Mouse (Mus musculus) forebrain, embryonic 13.5 days (tissue): ENCODE measurements around the gene Prpf8. TPM values are rescaled to one million over a fixed set of nuclear protein-coding genes. Genes with fewer than 3 reads are reported as not detected.

ENCODE experiments used
- ATAC-seq: fragments of 200-750 bp; cut with Nextera tagmentation; 2 replicates; pipeline ENCODE4 v1.8.0; 2017
- H3K27ac ChIP-seq: fragments of 300-500 bp; sonication (generic); 2 replicates; pipeline ENCODE4 v1.5.1; 2015; ENCODE audit warnings: inconsistent platforms, mild to moderate bottlenecking, moderate library complexity
- H3K27me3 ChIP-seq: fragments of 300-500 bp; sonication (generic); 2 replicates; pipeline ENCODE4 v1.6.1; 2015; ENCODE audit warnings: mild to moderate bottlenecking, inconsistent platforms
- H3K36me3 ChIP-seq: fragments of 300-500 bp; sonication (generic); 2 replicates; pipeline ENCODE4 v1.6.1; 2015; ENCODE audit warnings: mild to moderate bottlenecking, inconsistent platforms; ENCODE audit not compliant: poor library complexity, severe bottlenecking
- H3K4me1 ChIP-seq: fragments of 300-500 bp; sonication (generic); 2 replicates; pipeline ENCODE4 v1.6.1; 2015; ENCODE audit warnings: inconsistent platforms
- H3K4me2 ChIP-seq: fragments of 300-500 bp; sonication (generic); 2 replicates; pipeline ENCODE4 v1.6.1; 2015; ENCODE audit warnings: inconsistent platforms, mild to moderate bottlenecking, moderate library complexity
- H3K4me3 ChIP-seq: fragments of 300-500 bp; sonication (generic); 2 replicates; pipeline ENCODE4 v1.5.1; 2015; ENCODE audit warnings: mild to moderate bottlenecking, inconsistent platforms
- H3K9ac ChIP-seq: fragments of 300-500 bp; sonication (generic); 2 replicates; pipeline ENCODE4 v1.6.1; 2015; ENCODE audit warnings: mild to moderate bottlenecking, inconsistent platforms
- H3K9me3 ChIP-seq: fragments of 300-500 bp; sonication (generic); replicated peaks from 2 replicates; pipeline ENCODE4 v1.6.1; 2016; ENCODE audit warnings: inconsistent platforms
- WGBS: fragments of 180-500 bp; shearing (Covaris S2); methylation state at CpG from one replicate; pipeline ENCODE4 v1.1.7; 2015; 5-methylcytosine and 5-hydroxymethylcytosine counted together
- polyA plus RNA-seq: library from polyadenylated mRNA; unstranded; fragments of >200 nt; fragmentation: Nextera tagmentation; extraction: Ambion mirVana; gene quantifications from 2 replicates; pipeline ENCODE4 v1.2.1, GENCODE M21; 2015

Prpf8 gene
- polyA plus RNA-seq, 1 experiment from 2014 or later, result 56.3 TPM

GRCm38 (mm10) chr11:75530845-75531373 is 44.3 kb downstream of the Prpf8 start:
- peak; percentile 29 for ATAC-seq
- Histone ChIP-seq H3K27me3 (no peaks in the 10 kb centered on the region), H3K4me3 (peak overlapping the region; percentile 72), H3K9me3 (no peaks in the 10 kb centered on the region), H3K27ac (peak overlapping the region; percentile 97), H3K4me1 (peaks cover 27% of the 10 kb centered on the region), H3K4me2 (peak overlapping the region; percentile 98), H3K36me3 (no peaks in the 10 kb centered on the region), H3K9ac (peak overlapping the region; percentile 94)
- WGBS, result under 1% methylated on average over 30 of the region's 31 CpGs

GRCm38 (mm10) chr11:75531469-75532242 is 45.0 kb downstream of the Prpf8 start, which contains the start of gene Slc43a2:
TSS of gene Slc43a2 (plus strand) at chr11:75531694.
- H3K4me1 ChIP-seq, result peaks cover 27% of the 10 kb centered on the region
- peak within 1 kb of the TSS; percentile 94 for H3K9ac ChIP-seq
- H3K27ac ChIP-seq, result peak within 1 kb of the TSS; percentile 97
- peak; percentile 96 for ATAC-seq
- H3K27me3 ChIP-seq, result no peaks in the 10 kb centered on the region
- under 1% methylated on average over 62 of the region's 62 CpGs for whole genome bisulfite sequencing
- peak within 1 kb of the TSS; percentile 72 for H3K4me3 ChIP-seq
- H3K4me2 ChIP-seq, result peak within 1 kb of the TSS; percentile 98
- no peaks in the 10 kb centered on the region for H3K9me3 ChIP-seq
- H3K36me3 ChIP-seq, result no peaks in the 10 kb centered on the region

- Histone ChIP-seq H3K9me3 (no peaks in the 10 kb centered on the region), H3K4me2 (peak overlapping the region; percentile 98), H3K4me1 (peaks cover 29% of the 10 kb centered on the region), H3K4me3 (peak overlapping the region; percentile 72), H3K27ac (peak overlapping the region; percentile 97), H3K9ac (peak overlapping the region; percentile 94), H3K36me3 (no peaks in the 10 kb centered on the region), H3K27me3 (no peaks in the 10 kb centered on the region)
- ATAC-seq, result 0 out of 2 replicates have a peak, but pooled peaks have one; percentile 22
- 15% methylated on average over 38 of the region's 38 CpGs for WGBS
Observed at GRCm38 (mm10) chr11:75532340-75533277, 46.0 kb downstream of the Prpf8 start.

- H3K4me3 ChIP-seq, result peak overlapping the region; percentile 72
- 84% methylated on average over 6 of the region's 6 CpGs for WGBS
- no peak overlapping the region for H3K27ac ChIP-seq
Observed at GRCm38 (mm10) chr11:75533314-75534015, 46.8 kb downstream of the Prpf8 start.

GRCm38 (mm10) chr11:75534286-75535033 is 47.8 kb downstream of the Prpf8 start:
- Histone ChIP-seq H3K9me3 (no peaks in the 10 kb centered on the region), H3K27me3 (no peaks in the 10 kb centered on the region), H3K4me3 (no peak overlapping the region), H3K9ac (peak overlapping the region; percentile 32), H3K36me3 (no peaks in the 10 kb centered on the region), H3K4me1 (peaks cover 41% of the 10 kb centered on the region), H3K27ac (no peak overlapping the region), H3K4me2 (peak overlapping the region; percentile 37)
- no peak for ATAC-seq
- whole genome bisulfite sequencing, result 40% methylated on average over 4 of the region's 4 CpGs

More at GRCm38 (mm10) chr11:75533314-75534015, 46.8 kb downstream of the Prpf8 start:
- no peaks in the 10 kb centered on the region for H3K36me3 ChIP-seq
- H3K4me2 ChIP-seq, result peak overlapping the region; percentile 98
- no peaks in the 10 kb centered on the region for H3K9me3 ChIP-seq
- H3K9ac ChIP-seq, result peak overlapping the region; percentile 94; the same call in 1 of the 2 replicates
- no peaks in the 10 kb centered on the region for H3K27me3 ChIP-seq
- no peak for ATAC-seq
- peaks cover 37% of the 10 kb centered on the region for H3K4me1 ChIP-seq

GRCm38 (mm10) chr11:75535106-75535795 is 48.6 kb downstream of the Prpf8 start:
- peak overlapping the region; percentile 37 for H3K4me2 ChIP-seq
- H3K27ac ChIP-seq, result no peak overlapping the region
- H3K9me3 ChIP-seq, result no peaks in the 10 kb centered on the region
- H3K36me3 ChIP-seq, result no peaks in the 10 kb centered on the region
- ATAC-seq, result no peak
- peaks cover 41% of the 10 kb centered on the region for H3K4me1 ChIP-seq
- H3K4me3 ChIP-seq, result no peak overlapping the region
- no peaks in the 10 kb centered on the region for H3K27me3 ChIP-seq
- H3K9ac ChIP-seq, result peak overlapping the region; percentile 32
- WGBS, result 63% methylated on average over 13 of the region's 13 CpGs

GRCm38 (mm10) chr11:75536255-75537024 is 49.8 kb downstream of the Prpf8 start:
- Histone ChIP-seq H3K9me3 (no peaks in the 10 kb centered on the region), H3K4me3 (no peak overlapping the region), H3K9ac (no peak overlapping the region), H3K4me1 (peaks cover 41% of the 10 kb centered on the region), H3K4me2 (no peak overlapping the region), H3K27ac (no peak overlapping the region), H3K27me3 (no peaks in the 10 kb centered on the region), H3K36me3 (no peaks in the 10 kb centered on the region)
- no peak for ATAC-seq
- WGBS, result 85% methylated on average over 12 of the region's 12 CpGs

GRCm38 (mm10) chr11:75537025-75537414 is 50.4 kb downstream of the Prpf8 start:
- peaks cover 41% of the 10 kb centered on the region for H3K4me1 ChIP-seq
- no peak for ATAC-seq
- WGBS, result 87% methylated on average over 8 of the region's 8 CpGs

GRCm38 (mm10) chr11:75537491-75538183 is 51.0 kb downstream of the Prpf8 start:
- peak overlapping the region; percentile 31 for H3K27ac ChIP-seq
- H3K9ac ChIP-seq, result peak overlapping the region; percentile 5; the same call in 1 of the 2 replicates
- 48% methylated on average over 11 of the region's 11 CpGs for WGBS
- H3K4me2 ChIP-seq, result no peak overlapping the region
- H3K36me3 ChIP-seq, result no peaks in the 10 kb centered on the region
- H3K4me3 ChIP-seq, result no peak overlapping the region
- H3K27me3 ChIP-seq, result no peaks in the 10 kb centered on the region
- ATAC-seq, result no peak
- peaks cover 36% of the 10 kb centered on the region for H3K4me1 ChIP-seq
- H3K9me3 ChIP-seq, result no peaks in the 10 kb centered on the region

More at GRCm38 (mm10) chr11:75537025-75537414, 50.4 kb downstream of the Prpf8 start:
- no peaks in the 10 kb centered on the region for H3K27me3 ChIP-seq
- H3K36me3 ChIP-seq, result no peaks in the 10 kb centered on the region
- H3K9ac ChIP-seq, result no peak overlapping the region
- H3K4me3 ChIP-seq, result no peak overlapping the region
- H3K27ac ChIP-seq, result no peak overlapping the region
- no peak overlapping the region for H3K4me2 ChIP-seq
- no peaks in the 10 kb centered on the region for H3K9me3 ChIP-seq
